Mouse (Mus musculus) lung, adult 2 months (tissue): ENCODE measurements around the gene Gm11639. TPM values are rescaled to one million over a fixed set of nuclear protein-coding genes. Genes with fewer than 3 reads are reported as not detected.
A peak's percentile ranks its signal among the peaks of the same experiment; 100 is the strongest.

Source experiments
- DNase-seq: peaks from one replicate; pipeline ENCODE4 v3.0.0; 2022
- H3K4me1 ChIP-seq: fragments of 200-500 bp; 2 replicates; pipeline ENCODE4 v1.6.1; 2011; ENCODE audit warnings: low read length; ENCODE audit not compliant: control insufficient read depth, insufficient read depth
- H3K4me3 ChIP-seq: fragments of 200-500 bp; replicated peaks from 2 replicates; pipeline ENCODE3; 2011; ENCODE audit warnings: low read depth, mild to moderate bottlenecking, control low read depth, low read length; ENCODE audit errors: extremely low read depth
- CTCF ChIP-seq: fragments of 200-500 bp; IDR thresholded peaks from 2 replicates; pipeline ENCODE4 v1.5.1; 2011; ENCODE audit warnings: mild to moderate bottlenecking, low read length, control low read depth; ENCODE audit not compliant: insufficient read depth
- POLR2A ChIP-seq: fragments of 200-500 bp; IDR thresholded peaks from 2 replicates; pipeline ENCODE4 v1.6.1; 2011; ENCODE audit warnings: low read depth, mild to moderate bottlenecking, control low read depth, low read length, borderline replicate concordance; ENCODE audit errors: extremely low read depth
- WGBS: fragments of 180-500 bp; shearing (Covaris S2); methylation state at CpG from one replicate; pipeline ENCODE4 v1.1.7; 2018; 5-methylcytosine and 5-hydroxymethylcytosine counted together
- polyA plus RNA-seq: library from polyadenylated mRNA; depleted of rRNA; stranded (reverse); fragments of >200 nt; gene quantifications from 2 replicates; pipeline ENCODE4 v1.2.3, GENCODE M21; 2012

Gene Gm11639
- polyA plus RNA-seq, 1 experiment: not detected

DNA sequence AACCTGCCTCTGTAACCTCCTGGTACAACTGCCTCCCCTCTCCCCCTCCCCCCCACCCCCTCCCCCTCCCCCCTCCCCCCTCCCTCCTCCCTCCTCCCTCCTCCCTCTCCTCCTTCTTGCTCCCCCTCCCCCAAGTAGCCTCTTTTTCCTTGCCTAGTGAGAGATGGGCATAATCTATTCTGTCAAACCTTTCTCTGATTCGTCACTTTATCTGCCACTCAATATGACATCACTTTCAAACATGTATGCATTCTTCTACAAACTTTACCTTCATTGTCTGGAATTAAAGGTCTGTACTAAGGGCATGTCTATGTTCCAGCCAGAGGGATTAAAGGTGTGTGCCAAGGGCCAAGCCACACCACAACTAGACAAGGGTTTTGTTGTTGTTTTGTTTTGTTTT, 464.3 kb downstream of the Gm11639 start:
- 63% methylated on average over 1 of the region's 1 CpGs for WGBS
- no peak for TF ChIP-seq CTCF
- TF ChIP-seq POLR2A: no peak
- no peak for DNase-seq
- Histone ChIP-seq H3K4me3 (no peak overlapping the region), H3K4me1 (peaks cover 3% of the 10 kb centered on the region; the same call in 1 of the 2 replicates)

- no peak for DNase-seq
- no peak for TF ChIP-seq CTCF
- no peak for TF ChIP-seq POLR2A
- Histone ChIP-seq H3K4me3 (no peak overlapping the region), H3K4me1 (peaks cover 3% of the 10 kb centered on the region; the same call in 1 of the 2 replicates)
- WGBS: 61% methylated on average over 4 of the region's 4 CpGs
These were observed 465.2 kb downstream of the Gm11639 start for GRCm38 (mm10) chr11:105150691-105151090.

DNA sequence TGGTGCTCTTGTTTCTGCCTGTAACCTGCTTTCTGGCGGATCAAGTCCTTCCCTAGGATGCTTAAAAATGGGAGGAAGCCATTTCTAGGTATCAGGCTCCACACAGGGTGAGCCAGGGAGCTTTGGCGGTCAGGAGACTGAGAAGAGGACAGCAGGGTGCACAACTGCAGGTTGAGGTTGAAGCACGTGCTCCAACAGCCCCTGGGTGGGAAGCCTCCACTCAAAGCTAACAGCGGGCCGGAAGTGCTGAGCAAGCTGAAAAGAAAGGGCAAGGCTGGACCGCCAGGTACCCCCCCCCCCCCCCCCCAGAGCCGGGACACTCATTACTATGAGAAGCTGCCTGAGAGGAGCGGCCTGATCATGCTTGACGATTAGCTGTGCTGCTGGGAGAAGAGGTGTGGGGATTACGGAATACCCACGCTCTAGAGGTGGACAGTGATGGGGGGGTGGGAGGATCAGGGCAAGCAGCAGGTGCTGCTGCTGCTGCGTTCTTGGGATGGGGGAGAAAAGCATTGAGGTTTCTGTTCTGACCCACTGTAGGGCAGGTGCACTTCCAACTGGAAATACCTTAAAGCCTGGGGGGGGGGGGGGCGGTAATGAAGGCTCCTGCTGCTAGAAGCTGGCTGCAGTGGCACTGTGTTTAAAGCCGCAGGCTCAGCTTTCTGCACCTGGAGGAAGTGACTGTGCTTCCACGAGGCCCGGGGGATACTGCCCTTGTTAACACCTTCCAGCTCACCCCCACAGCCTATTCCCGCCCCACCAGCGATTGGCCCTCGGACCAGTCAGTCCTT, 465.9 kb downstream of the Gm11639 start:
- Histone ChIP-seq H3K4me1 (peaks cover 3% of the 10 kb centered on the region; the same call in 1 of the 2 replicates), H3K4me3 (no peak overlapping the region)
- 25% methylated on average over 19 of the region's 19 CpGs for WGBS
- TF ChIP-seq CTCF: no peak
- no peak for TF ChIP-seq POLR2A
- no peak for DNase-seq

DNA sequence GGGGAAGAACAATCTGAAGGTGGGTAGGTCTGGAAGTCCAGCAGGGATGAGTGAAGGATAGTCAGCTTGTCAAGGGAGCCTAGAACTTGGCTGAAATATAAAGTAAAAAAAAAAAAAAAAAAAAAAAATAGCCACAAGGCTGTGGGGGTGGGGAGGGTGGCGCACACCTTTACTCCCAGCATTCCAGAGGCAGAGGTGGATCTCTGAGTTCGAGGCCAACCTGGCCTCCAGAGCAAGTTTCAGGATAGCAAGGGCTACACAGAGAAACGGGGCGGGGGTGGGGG, 466.5 kb downstream of the Gm11639 start:
- Histone ChIP-seq H3K4me3 (no peak overlapping the region), H3K4me1 (peaks cover 3% of the 10 kb centered on the region; the same call in 1 of the 2 replicates)
- DNase-seq: no peak
- TF ChIP-seq CTCF: no peak
- TF ChIP-seq POLR2A: no peak
- WGBS: 67% methylated on average over 3 of the region's 4 CpGs

DNA sequence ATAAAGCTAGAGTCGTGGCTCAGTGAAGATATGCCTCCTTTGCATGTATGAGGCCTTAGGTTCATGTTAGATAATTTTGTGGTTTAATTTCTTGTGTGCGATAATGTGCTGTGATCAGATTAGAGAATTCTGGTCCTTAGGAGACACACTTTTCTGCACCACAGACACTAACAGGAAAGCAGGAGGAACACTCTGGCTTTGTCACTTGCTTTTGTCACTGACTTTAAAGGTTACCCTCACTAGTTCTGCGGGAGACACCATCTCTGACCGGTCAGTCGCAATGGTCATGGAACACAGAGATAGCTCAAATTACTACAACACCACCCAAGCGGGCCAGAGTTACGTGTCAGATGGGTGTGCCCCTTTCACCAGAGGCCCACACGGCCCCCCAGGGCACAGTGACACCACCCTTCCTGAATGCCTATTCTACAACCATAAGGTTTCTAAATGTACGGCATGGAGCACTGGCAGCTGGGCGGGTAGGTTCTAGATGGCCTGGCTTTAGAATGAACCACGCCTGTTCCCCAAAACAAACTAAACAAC, 466.9 kb downstream of the Gm11639 start:
- Histone ChIP-seq H3K4me1 (peaks cover 3% of the 10 kb centered on the region; the same call in 1 of the 2 replicates), H3K4me3 (no peak overlapping the region)
- TF ChIP-seq POLR2A (no peak), CTCF (no peak)
- no peak for DNase-seq
- 66% methylated on average over 11 of the region's 11 CpGs for WGBS

DNA sequence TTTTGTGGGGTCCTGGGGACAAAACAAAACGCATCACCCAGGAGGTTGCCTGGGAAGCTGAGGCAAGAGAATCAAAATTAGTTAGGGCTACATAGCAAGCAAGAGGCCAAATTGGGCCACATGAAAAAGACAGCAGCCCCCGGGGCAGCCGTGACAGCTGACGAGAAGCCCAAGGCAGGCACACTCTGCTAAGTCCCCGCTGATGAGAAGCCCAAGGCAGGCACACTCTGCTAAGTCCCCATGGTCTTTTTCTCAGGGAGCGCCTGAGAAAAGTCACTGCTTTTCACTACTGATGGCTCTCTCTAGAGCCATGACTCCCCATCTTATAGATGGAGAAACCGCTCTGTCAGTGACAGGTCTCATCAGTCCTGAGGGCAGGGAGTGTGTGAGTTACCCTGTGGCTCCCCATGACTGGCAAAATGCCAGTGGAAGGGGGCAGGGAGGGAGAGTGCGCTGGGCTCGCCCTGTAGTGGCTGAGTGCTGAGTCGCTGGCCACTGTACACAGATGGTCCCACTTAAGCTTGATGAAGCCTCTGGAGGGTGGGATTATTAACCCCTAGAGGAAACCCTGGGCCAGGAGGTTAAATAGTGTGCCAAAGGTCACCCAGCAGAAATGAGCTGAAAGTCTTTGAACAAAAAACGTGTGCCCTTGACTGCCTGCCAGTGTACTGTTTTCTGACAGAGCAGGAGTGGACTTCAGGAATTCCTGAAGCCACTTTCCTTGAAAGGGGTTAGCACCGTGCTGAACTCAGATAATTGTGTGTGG, 467.7 kb downstream of the Gm11639 start:
- Histone ChIP-seq H3K4me1 (peaks cover 3% of the 10 kb centered on the region; the same call in 1 of the 2 replicates), H3K4me3 (no peak overlapping the region)
- peak; percentile 45 for DNase-seq
- TF ChIP-seq CTCF: no peak
- no peak for TF ChIP-seq POLR2A
- WGBS: 21% methylated on average over 12 of the region's 12 CpGs

DNA sequence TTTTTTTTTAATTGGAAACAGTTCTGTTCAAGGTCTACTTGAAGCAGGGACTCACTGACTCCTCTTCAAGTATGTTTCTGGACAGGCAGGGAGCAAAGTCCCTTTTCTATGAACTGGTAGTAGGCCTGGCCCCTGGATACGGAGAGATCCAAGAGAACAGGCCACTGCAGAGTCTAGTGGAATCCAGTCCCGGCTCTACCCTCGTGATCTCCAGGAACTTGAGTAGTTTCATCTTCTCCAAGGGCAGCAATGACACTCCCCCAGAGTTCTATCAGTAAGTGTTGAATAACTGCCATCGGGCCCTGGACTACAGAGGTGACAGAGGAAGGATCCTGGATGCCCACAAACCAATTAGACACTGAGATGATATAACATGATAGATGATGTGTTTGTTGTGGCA, 470.4 kb downstream of the Gm11639 start:
- Histone ChIP-seq H3K4me1 (peaks cover 3% of the 10 kb centered on the region; the same call in 1 of the 2 replicates), H3K4me3 (no peak overlapping the region)
- TF ChIP-seq POLR2A (no peak), CTCF (no peak)
- DNase-seq: no peak
- 27% methylated on average over 4 of the region's 4 CpGs for WGBS

DNA sequence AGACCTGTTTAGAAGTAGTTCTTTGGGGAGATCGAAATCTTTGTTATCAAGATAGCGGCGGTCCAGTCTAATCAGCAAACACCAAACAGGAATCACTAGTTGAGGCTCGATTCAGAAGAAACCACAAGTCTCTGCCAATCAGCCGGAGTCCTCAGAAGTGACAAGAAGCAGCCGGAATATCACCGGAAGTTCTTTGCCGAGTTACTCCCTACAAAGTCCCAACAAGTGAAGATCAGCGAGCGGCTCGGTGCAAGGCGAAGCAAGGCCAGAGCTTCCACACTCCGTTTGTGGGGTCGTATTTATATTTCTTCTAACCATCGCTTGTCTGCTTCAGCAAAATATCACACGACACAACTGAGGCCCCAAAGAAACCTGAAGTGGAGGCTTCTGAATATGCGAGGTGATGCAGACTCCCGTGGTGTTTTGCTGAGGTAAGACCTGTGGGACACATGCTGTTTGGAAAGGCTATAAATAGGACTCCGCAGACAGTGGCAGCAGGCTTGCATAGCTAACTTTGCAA, 471.3 kb downstream of the Gm11639 start:
- TF ChIP-seq CTCF: no peak
- no peak for TF ChIP-seq POLR2A
- Histone ChIP-seq H3K4me3 (no peak overlapping the region), H3K4me1 (peaks cover 3% of the 10 kb centered on the region; the same call in 1 of the 2 replicates)
- WGBS: 75% methylated on average over 19 of the region's 19 CpGs
- DNase-seq: no peak

DNA sequence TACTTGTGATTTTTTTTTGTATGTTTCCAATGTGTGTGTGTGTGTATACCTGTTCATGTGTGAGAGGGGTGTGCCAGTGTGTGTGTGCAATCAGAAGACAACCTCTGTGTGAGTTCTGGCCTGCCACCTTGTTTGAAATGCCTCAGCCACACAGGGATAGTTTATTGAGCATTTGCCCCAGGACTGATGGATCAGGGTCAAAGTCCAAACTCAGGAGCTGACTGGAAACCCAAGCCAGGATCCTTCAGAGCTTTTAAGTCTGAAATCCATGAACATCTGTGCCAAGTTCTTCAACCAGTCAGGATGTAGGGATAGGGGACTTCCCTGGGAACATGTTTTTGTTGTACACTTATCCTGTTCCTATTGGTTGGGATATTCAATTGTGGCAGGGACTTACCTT, 472.5 kb downstream of the Gm11639 start:
- TF ChIP-seq POLR2A (no peak), CTCF (no peak)
- no peak for DNase-seq
- H3K4me1 ChIP-seq: peaks cover 3% of the 10 kb centered on the region; the same call in 1 of the 2 replicates
- no peak overlapping the region for H3K4me3 ChIP-seq

DNA sequence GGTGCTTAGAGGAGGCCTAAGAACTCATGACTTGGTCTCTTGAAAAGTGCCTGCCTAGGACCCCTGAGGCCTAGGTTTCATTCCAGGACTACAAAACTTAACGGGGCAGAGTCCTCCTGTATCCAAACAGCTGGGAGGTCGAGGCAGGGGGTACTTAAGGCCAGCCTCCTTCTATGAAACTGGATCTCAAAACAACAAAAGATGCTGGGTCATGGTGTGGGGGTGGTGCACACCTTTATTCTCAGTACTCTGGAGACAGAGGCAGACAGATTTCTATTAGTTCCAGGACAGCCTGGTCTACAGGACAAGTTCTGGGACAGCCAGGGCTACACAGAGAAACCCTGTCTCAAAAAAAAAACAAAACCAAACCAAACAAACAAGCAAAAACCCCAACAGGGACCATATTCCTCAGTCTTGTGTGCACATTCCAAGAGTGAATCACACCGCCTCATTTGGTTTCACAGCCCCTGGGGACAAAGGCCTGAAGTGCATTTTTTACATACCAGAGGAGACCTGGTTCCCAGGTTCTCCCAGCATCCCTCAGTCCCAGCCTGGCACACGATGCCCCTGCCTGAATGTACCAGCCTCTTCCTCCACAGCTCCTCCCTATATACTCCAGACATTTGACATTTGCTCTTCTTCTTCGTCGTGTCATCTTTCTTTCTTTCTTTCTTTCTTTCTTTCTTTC, 474.3 kb downstream of the Gm11639 start:
- no peak overlapping the region for H3K4me3 ChIP-seq
- 54% methylated on average over 6 of the region's 6 CpGs for WGBS
- TF ChIP-seq CTCF: no peak
- TF ChIP-seq POLR2A: no peak
- DNase-seq: no peak
- no peaks in the 10 kb centered on the region for H3K4me1 ChIP-seq
